Mouse (Mus musculus) urinary bladder, adult 18-20 months (tissue): Measurements from ENCODE around the gene Pla2g5.
A peak's percentile ranks its signal among the peaks of the same experiment; 100 is the strongest.
"Not testable (repeated sequence)": the region's sequence is repeated elsewhere in the genome, so short reads cannot be mapped to it uniquely, and the experiment has no call there.

Source experiments
- DNase-seq, 2 experiments: peaks; one replicate each; pipeline ENCODE4 v3.0.0; 2022; ENCODE audit warnings: low spot score in 2 of 2, mixed read lengths in 2 of 2

The Pla2g5 gene

DNA sequence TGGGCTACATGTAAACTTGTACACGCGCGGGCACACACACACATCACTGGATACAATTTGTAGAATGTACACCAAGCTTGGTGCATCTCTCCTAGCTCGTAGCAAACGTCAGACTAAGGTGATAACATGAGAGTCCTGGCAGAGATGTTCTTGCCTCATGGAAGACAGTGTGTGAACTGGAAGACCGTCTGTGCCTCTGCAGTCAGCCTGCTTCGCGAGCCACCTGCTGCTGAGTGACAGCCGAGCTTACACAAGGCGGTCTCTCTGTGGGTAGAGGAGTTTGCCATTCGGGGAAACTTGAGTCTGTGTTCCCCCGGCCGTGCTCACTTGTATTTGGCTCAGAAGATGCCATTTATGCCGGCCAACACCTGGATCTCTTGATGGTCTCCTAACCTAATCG is 4.8 kb downstream of the Pla2g5 start:
- DNase-seq, result no peak

DNA sequence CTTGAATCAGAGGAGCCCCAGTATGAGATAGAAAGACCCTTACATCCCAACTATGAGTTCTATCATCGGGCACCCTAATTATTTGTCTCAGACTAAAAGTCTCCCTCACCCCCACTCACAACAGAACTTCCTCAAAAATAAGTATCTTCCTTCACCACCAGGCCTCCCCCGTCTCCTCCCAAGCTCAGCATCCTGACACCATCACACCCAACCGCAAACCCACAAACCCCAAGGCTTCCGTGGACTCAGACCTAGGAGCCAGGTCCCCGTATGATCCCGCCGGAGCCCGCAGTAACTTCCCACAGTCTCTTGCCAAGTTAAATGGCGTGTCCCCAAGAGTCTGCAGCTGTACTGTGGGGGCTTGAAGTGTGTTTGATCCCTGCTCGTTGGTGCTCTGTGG is 5.7 kb downstream of the Pla2g5 start:
- no peak for DNase-seq

DNA sequence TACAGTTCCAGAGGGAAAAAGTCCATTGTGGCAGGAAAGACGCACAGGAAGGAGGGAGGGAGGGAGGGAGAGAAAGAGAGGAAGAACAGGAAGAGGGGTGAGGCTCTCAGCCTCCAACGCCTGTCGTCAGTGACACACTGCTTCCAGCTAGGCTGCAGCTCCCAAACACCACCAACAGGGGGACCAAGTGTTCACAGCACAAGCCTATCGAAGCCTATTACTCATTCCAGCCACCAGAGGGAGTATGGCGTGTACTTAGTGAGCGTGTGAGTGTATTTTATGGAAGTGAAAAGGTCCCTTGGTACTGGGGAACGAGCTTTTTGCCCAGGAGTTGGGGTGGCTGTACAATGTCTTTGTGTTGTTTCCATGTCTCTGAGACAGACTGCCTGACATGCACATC is 6.8 kb downstream of the Pla2g5 start:
- DNase-seq, result no peak

- DNase-seq, result no peak
Observed at GRCm38 (mm10) chr4:138855092-138855632, 8.1 kb downstream of the Pla2g5 start.

DNA sequence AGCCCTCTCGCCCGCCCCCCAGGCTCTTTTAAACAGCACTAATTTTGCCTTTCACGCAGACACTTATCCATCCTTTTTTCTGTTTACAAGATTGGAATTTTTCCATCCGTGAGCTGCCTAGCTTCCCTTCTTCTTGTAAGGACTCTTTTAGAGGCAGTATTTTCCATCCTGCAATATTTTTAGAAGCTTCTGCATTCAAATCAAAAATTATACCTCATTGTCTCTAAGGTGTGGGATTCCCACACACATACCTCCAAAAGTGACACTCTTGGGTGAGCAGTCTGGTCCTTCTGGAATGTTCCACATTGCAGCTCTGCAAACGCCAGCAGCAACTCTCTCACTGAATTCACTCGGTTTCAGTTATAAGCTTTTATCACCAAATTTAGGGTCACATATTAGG is 10.3 kb downstream of the Pla2g5 start:
- no peak for DNase-seq

DNA sequence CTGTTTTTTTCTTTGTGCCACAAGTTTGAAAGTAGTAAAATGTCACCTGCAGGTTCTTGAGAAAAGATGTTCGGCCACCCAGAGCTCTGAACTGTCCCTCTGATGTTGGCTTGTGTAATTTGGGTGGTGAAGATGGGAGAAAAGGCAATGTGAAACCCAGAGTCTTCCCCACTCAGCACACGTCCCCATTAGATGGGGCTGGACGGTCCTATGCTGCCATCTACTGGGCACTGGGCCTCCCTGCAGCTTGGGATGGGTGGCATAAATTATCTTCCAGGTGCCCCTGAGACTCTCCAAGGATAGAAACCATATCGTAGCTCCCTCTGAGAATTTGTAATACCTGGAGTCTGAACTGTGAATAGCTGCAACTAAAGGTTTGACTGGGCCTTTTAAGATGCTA is 11.8 kb downstream of the Pla2g5 start:
- DNase-seq, result peak; percentile 59 to 63

- no peak for DNase-seq
Observed at GRCm38 (mm10) chr4:138841386-138841785, 21.9 kb downstream of the Pla2g5 start.

- no peak for DNase-seq
Observed at GRCm38 (mm10) chr4:138840726-138841125, 22.6 kb downstream of the Pla2g5 start.

GRCm38 (mm10) chr4:138839806-138840205 is 23.5 kb downstream of the Pla2g5 start:
- DNase-seq, result no peak

DNA sequence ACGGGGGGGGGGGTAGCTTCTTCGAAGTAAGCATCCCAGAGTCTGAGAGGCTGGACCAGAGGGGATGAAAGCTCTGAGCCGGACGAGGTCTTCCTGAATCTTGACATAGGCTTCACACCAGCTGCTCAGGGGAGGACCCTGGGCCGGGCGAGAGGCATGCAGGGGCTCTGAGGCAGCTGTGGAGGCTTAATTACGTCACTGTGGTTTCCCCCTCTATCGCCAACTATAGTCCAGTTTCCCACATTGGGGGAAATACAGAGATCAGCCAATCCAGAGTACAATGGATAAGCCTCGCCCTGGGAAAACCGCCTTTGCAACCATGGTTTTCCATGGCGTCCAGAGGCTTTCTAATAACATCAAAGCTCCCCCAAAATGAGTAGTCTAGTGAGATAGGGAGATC is 36.1 kb downstream of the Pla2g5 start:
- DNase-seq, result no peak

DNA sequence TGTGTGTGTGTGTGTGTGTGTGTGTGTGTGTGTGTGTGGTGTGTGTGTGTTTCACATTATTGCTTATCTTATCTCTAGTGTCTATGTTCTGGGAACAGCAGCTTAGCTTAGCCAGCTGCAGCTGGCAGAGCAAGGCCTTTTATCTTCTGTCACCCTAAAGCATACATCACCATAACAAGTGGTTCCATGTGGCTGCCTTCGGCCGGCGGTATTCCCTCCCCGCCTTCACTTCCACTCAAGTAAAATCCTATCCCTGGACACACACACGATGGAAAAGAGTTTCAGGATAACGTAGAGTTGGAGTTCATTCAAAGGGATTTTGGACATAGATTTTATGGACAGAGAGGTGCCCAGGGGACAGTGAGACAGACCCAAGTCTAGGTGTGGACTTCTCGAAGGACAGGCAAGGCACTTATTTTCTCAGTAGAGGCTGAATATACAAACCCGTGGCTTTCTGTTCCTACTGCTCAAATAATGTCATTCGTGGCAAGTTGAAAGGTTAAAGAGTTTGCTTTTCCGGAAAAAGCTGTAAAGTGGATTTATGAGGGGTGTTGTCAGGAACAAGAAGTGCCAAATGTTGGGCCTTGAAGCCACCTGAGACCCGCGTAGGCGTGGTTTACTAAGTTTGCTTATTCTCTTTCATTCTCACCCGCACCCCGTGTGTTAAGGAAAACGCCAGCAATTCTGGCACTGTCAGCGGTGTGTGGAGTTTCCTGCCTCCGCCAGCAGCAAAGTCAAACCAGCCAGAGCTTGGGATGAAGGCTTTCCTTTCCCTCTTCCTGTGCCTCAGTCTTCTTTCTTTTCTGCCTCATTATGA is 37.3 kb downstream of the Pla2g5 start:
- peak in 1 of 2 experiments; percentile 19 for DNase-seq

- DNase-seq, result no peak
Observed at GRCm38 (mm10) chr4:138824660-138825059, 38.6 kb downstream of the Pla2g5 start.

GRCm38 (mm10) chr4:138824161-138824560 is 39.1 kb downstream of the Pla2g5 start:
- not testable (repeated sequence) for DNase-seq

DNA sequence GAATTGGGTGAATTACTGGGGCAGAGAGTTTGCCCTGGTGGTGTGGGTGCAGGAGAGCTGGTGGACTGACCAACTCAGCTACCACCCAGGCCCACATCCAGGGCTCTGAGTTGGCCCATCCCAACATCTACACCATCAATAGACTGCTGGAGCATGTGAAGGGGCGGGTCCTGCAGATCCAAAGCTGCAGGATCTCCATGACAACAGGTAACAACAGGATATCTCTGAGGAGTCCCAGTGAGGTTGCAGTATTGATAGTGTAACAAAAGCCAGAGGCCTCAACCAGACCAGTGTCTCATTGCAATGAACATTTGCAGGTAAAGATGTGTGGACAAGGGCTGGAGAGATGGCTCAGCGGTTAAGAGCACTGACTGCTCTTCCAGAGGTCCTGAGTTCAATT is 42.2 kb downstream of the Pla2g5 start:
- DNase-seq, result no peak

GRCm38 (mm10) chr4:138819101-138819500 is 44.2 kb downstream of the Pla2g5 start:
- DNase-seq, result no peak

- DNase-seq, result no peak
Observed at GRCm38 (mm10) chr4:138817736-138818135, 45.5 kb downstream of the Pla2g5 start.

DNA sequence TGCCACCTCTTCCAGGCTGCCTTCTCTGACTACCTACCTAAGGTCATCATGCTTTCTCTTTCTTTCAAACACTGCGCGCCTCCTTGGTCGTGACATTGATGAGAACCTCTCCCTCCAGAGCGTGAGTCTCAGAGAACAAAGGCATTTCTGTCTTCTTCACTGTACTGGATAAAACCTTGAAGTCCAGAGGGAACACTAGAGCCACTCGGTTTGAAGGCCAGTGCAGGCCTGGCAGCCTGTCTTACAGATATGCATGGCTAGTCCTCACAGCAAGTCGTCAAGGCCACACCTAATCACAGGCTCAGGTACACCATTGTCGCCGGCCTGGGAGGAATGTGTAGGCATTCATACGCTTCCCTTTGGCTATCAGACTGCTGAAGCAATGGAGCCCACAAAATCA is 47.1 kb downstream of the Pla2g5 start:
- DNase-seq, result no peak

- DNase-seq, result no peak
Observed at GRCm38 (mm10) chr4:138806920-138807541, 56.3 kb downstream of the Pla2g5 start.

DNA sequence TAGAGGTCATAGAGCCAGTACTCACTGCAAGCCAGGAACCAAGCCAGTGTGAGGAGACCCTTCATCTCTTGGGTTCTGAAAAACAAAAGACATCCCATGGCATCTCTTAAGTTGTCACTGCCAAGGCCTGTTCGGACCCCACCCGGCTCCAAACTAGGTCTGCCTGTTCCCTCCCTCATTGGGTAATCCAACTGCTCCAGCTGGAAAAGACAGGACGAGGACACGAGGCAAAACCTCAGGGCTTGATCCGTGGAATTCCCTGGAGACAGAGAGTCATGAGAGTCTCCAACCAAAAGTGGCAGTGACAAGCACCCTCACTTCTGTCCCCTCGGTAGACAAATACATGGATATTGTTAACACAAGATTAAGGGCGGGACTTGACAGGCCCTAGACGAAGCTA is 57.1 kb downstream of the Pla2g5 start:
- DNase-seq, result no peak

GRCm38 (mm10) chr4:138805248-138805647 is 58.0 kb downstream of the Pla2g5 start:
- DNase-seq, result no peak

DNA sequence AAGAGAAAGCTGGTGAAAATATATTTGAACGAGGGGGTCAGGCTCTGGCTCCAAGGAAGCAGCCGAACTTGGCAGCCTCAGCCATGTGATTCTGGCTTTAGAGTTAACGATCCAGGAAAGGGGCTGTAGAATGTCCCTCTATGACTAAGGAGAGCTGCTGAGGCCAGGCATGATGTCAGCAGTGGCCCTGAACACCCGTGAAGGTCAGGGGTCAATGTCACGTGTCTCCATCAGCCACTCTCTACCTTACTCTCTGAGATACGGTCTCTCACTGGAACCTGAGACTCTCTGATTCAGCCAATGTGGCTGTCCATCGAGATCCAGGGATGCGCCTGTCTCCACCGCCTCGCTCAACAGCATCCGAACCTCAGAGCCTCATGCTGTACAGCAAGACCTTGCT is 60.4 kb downstream of the Pla2g5 start:
- DNase-seq, result no peak

- no peak for DNase-seq
Observed at GRCm38 (mm10) chr4:138801631-138802030, 61.7 kb downstream of the Pla2g5 start.

GRCm38 (mm10) chr4:138800134-138800744 is 63.0 kb downstream of the Pla2g5 start:
- no peak for DNase-seq
